Mouse (Mus musculus): ENCODE data around the gene Amph.
A peak's percentile ranks its signal among the peaks of the same experiment; 100 is the strongest.

DNA sequence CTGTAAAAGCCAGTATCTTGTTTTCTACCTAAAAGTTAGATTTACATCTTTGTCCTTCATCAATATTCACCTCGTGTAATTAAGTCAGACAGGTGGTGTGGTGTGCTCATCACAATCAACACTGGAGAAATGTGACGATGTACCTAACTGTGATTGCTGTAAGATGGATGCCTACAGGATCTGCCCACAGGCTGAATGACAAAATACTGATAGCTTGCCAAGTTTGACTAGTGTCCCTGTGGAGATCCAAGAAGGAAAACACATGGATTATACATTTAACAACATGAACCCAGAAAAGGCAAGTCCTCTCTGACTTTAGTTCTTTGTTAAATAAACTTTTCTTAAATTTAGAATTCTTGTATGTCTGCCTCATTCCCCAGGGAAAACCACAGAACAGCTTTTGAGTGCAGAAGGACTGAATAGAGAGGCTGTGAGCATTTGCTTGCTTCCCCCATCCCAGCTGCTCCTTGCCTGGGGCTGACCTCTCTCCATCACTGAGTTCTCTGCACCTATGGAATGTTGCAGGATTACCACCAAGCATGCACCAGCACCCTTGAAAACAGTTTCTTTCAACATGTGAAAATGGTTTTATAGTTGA, 77.2 kb downstream of the Amph start:
- TF ChIP-seq CTCF (IDR thresholded peaks at IDR 0.05) (no peak), EP300 (IDR thresholded peaks at IDR 0.05) (0 out of 2 replicates have a peak, but pooled peaks have one; percentile 10)

Measured in lung, postnatal 0 days (tissue).